9 mouse cellular contexts compared by ENCODE assay signal in genomic region chr3:88245811-88246210, GRCm38 (mm10). TPM values are rescaled to one million over a fixed set of nuclear protein-coding genes. Genes with fewer than 3 reads are reported as not detected.
DNase-seq lines count a peak whose midpoint lies in the region; ATAC-seq and TF ChIP-seq lines count a peak whose summit lies in the region.
"Had no signal": no experiment of that assay in that cellular context is flagged by ENCODE, and none has a peak within 500 bp of the region (broad histone marks: within the 10 kb centered on the region; RNA-seq: fewer than 3 reads in every experiment).

No protein-coding gene starts in this region.

- no peak for TF ChIP-seq EP300 in MEL (IDR thresholded peaks at IDR 0.05; ENCODE audit: low read depth in 1 of 2, low read length in 2 of 2)
- no peak for TF ChIP-seq EP300 in stomach, postnatal 0 days (optimal IDR thresholded peaks at IDR 0.05)

- H3K9me3 ChIP-seq in heart, embryonic 11.5 days (replicated peaks; ENCODE audit: control insufficient read depth, low read length) = no peaks in the 10 kb centered on the region
- no peaks in the 10 kb centered on the region for H3K9me3 ChIP-seq in MEL (replicated peaks; ENCODE audit: insufficient read depth, low read length)
- no peaks in the 10 kb centered on the region for H3K9me3 ChIP-seq in stomach, postnatal 0 days (ENCODE audit: control insufficient read depth, low read length)

- no peaks in the 10 kb centered on the region for H3K36me3 ChIP-seq in heart, embryonic 11.5 days (ENCODE audit: control insufficient read depth, insufficient read depth, low read length)
- no peaks in the 10 kb centered on the region for H3K36me3 ChIP-seq in MEL (ENCODE audit: control insufficient read depth in 1 of 2, insufficient read depth in 2 of 2, low read length in 2 of 2)
- no peaks in the 10 kb centered on the region for H3K36me3 ChIP-seq in stomach, postnatal 0 days (ENCODE audit: control insufficient read depth, insufficient read depth, low read length)

- H3K4me3 ChIP-seq in heart, embryonic 11.5 days (ENCODE audit: low read depth, low read length) = no peak overlapping the region
- H3K4me3 ChIP-seq in MEL (ENCODE audit: control insufficient read depth in 1 of 2, insufficient read depth in 1 of 2, low read depth in 2 of 2, low read length in 2 of 2) = no peak overlapping the region
- H3K4me3 ChIP-seq in stomach, postnatal 0 days (ENCODE audit: low read depth, low read length) = no peak overlapping the region

- 0 out of 2 replicates have a peak, but pooled peaks cover 4% of the 10 kb centered on the region for H3K4me1 ChIP-seq in heart, embryonic 11.5 days (ENCODE audit: control insufficient read depth, insufficient read depth, low read length)
- H3K4me1 ChIP-seq in MEL (ENCODE audit: control insufficient read depth in 1 of 2, insufficient read depth in 2 of 2, low read length in 2 of 2) = peaks cover 0 to 4% of the 10 kb centered on the region in 2 experiments; a peak in 1 of 4 replicates
- H3K4me1 ChIP-seq in stomach, postnatal 0 days (replicated peaks; ENCODE audit: control insufficient read depth, insufficient read depth) = no peaks in the 10 kb centered on the region

- peak; percentile 57 for TF ChIP-seq RAD21 in MEL (IDR thresholded peaks at IDR 0.05; ENCODE audit: low read depth, low read length)

- TF ChIP-seq CTCF in MEL (IDR thresholded peaks at IDR 0.05 in 2 of 3, conservative IDR thresholded peaks at IDR 0.05 in 1 of 3; ENCODE audit: control insufficient read depth in 1 of 3, insufficient read depth in 1 of 3, low read depth in 2 of 3, low read length in 3 of 3, poor library complexity in 1 of 3, severe bottlenecking in 1 of 3) = peak; percentile 97 to 100 (median 99)
- peak; percentile 89 for TF ChIP-seq CTCF in stomach, postnatal 0 days (IDR thresholded peaks at IDR 0.05; ENCODE audit: low read depth)

- intact Hi-C loops in gastrocnemius, postnatal 36 days (cut with DNase I) = no loop called here

- H3K27me3 ChIP-seq in heart, embryonic 11.5 days (ENCODE audit: control insufficient read depth, insufficient read depth, low read length) = peaks cover 44% of the 10 kb centered on the region
- peaks cover 6% of the 10 kb centered on the region in 2 experiments; a peak in 3 of 4 replicates for H3K27me3 ChIP-seq in MEL (ENCODE audit: control insufficient read depth in 1 of 2, insufficient read depth in 2 of 2, low read length in 2 of 2)
- H3K27me3 ChIP-seq in stomach, postnatal 0 days (ENCODE audit: control insufficient read depth, insufficient read depth, low read length) = peaks cover 3% of the 10 kb centered on the region; the same call in 1 of the 2 replicates

- ATAC-seq in heart, embryonic 11.5 days (replicated peaks; ENCODE audit: insufficient number of reproducible peaks, low FRiP score, low TSS enrichment) = no peak
- peak; percentile 42; the same call in 1 of the 2 replicates for ATAC-seq in megakaryocyte-erythroid progenitor cell, adult 5-6 weeks (replicated peaks; ENCODE audit: low FRiP score, low TSS enrichment, poor library complexity, severe bottlenecking)
- no peak for ATAC-seq in stomach, postnatal 0 days (ENCODE audit: low FRiP score, low TSS enrichment)

- WGBS in heart, embryonic 11.5 days (ENCODE audit: insufficient replicate concordance) = 19% methylated on average over 13 of the region's 13 CpGs
- WGBS in stomach, postnatal 0 days = 22% methylated on average over 13 of the region's 13 CpGs

- no peak overlapping the region for H3K9ac ChIP-seq in heart, embryonic 11.5 days (ENCODE audit: low read depth, low read length)
- no peak overlapping the region for H3K9ac ChIP-seq in MEL (ENCODE audit: control insufficient read depth, low read depth, low read length, poor library complexity, severe bottlenecking)
- no peak overlapping the region for H3K9ac ChIP-seq in stomach, postnatal 0 days (ENCODE audit: low read length)

- no peak for TF ChIP-seq POLR2A in MEL (IDR thresholded peaks at IDR 0.05; ENCODE audit: control insufficient read depth in 1 of 2, insufficient read depth in 1 of 2, low read depth in 1 of 2, low read length in 2 of 2, poor library complexity in 1 of 2)

- H3K79me2 ChIP-seq in MEL (ENCODE audit: control insufficient read depth, insufficient read depth, low read length, poor library complexity) = no peaks in the 10 kb centered on the region

- DNase-seq in heart, adult 8-10 months (ENCODE audit: low spot score) = peak; percentile 45
- peak; percentile 89 for DNase-seq in MEL (ENCODE audit: low read depth, low spot score)
- DNase-seq in cerebellum, adult 18-20 months = peak; percentile 53 to 78
- DNase-seq in gastrocnemius, postnatal 36 days = peak; percentile 47 to 55
- peak; percentile 82 to 85 for DNase-seq in layer of hippocampus, postnatal 10 days (ENCODE audit: low spot score in 2 of 2)
- DNase-seq in stomach, postnatal 0 days (ENCODE audit: low spot score) = peak; percentile 78

- no peak overlapping the region for H3K27ac ChIP-seq in heart, embryonic 11.5 days (ENCODE audit: low read depth, low read length)
- no peak overlapping the region for H3K27ac ChIP-seq in MEL (ENCODE audit: control insufficient read depth, low read depth, low read length)
- no peak overlapping the region for H3K27ac ChIP-seq in stomach, postnatal 0 days (replicated peaks)

- H3K4me2 ChIP-seq in heart, embryonic 11.5 days = no peak overlapping the region
- no peak overlapping the region for H3K4me2 ChIP-seq in stomach, postnatal 0 days (replicated peaks; ENCODE audit: low read depth)

TF ChIP-seq in MEL, 35 proteins besides CTCF, POLR2A, EP300 and RAD21 (continues in another document):
- TF ChIP-seq POLR2AphosphoS2 (IDR thresholded peaks at IDR 0.05; ENCODE audit: low read length) = no peak
- no peak for TF ChIP-seq USF2 (IDR thresholded peaks at IDR 0.05; ENCODE audit: borderline replicate concordance in 1 of 2, insufficient read depth in 1 of 2, low read depth in 1 of 2, low read length in 2 of 2)
- TF ChIP-seq ZC3H11A (IDR thresholded peaks at IDR 0.05; ENCODE audit: low read depth, low read length) = no peak
- no peak for TF ChIP-seq MEF2A (IDR thresholded peaks at IDR 0.05; ENCODE audit: extremely low read depth, insufficient replicate concordance, low read depth, low read length, poor library complexity, severe bottlenecking)
- TF ChIP-seq E2F4 (IDR thresholded peaks at IDR 0.05; ENCODE audit: borderline replicate concordance, low read depth, low read length) = no peak
- TF ChIP-seq NRF1 (IDR thresholded peaks at IDR 0.05; ENCODE audit: insufficient read depth, low read depth, low read length, poor library complexity, severe bottlenecking) = no peak
- TF ChIP-seq MYB (IDR thresholded peaks at IDR 0.05; ENCODE audit: low read depth, low read length) = no peak
- no peak for TF ChIP-seq UBTF (IDR thresholded peaks at IDR 0.05; ENCODE audit: borderline replicate concordance, insufficient read depth, low read depth, low read length)

RNA-seq across cellular contexts. Expression of gene Rhbg, which starts 8.7 kb away (rescaled TPM):
- not detected for total RNA-seq in heart, adult 8-10 months (2022)
- 0.10 TPM in 1 of 2 replicates, not detected in the other for polyA plus RNA-seq in heart, embryonic 11.5 days (2014; fragmentation: Nextera tagmentation; extraction: Ambion mirVana)
- total RNA-seq in MEL (2012; rRNA removed) = not detected in 2 replicates
- not detected for polyA plus RNA-seq in MEL (2012; ENCODE audit: insufficient read depth in 1 of 2, insufficient read length in 2 of 2, low read depth in 1 of 2, low replicate concordance in 2 of 2, missing spikeins in 1 of 2)
- not detected for total RNA-seq in gastrocnemius, postnatal 36 days (2021)
- total RNA-seq in layer of hippocampus, postnatal 10 days (2021) = under 1 TPM in 1 of 2 experiments, not detected in 1; 0.25 TPM
- not detected in 2 replicates for total RNA-seq in megakaryocyte-erythroid progenitor cell, adult 5-6 weeks (2014; fragmentation: Nextera tagmentation)
- not detected in 2 replicates for total RNA-seq in megakaryocyte-erythroid progenitor cell, adult 5-6 weeks (2017)
- 19.4 and 27.0 TPM in 2 replicates for polyA plus RNA-seq in stomach, postnatal 0 days (2015; fragmentation: Nextera tagmentation; extraction: Ambion mirVana)

RNA-seq across cellular contexts. Expression of gene Gm38392, which starts 41.2 kb away (rescaled TPM):
- total RNA-seq in heart, adult 8-10 months (2022) = under 1 TPM in 3 of 4 experiments, not detected in 1; 0.25 to 0.44 (median 0.29) TPM
- polyA plus RNA-seq in heart, embryonic 11.5 days (2014; fragmentation: Nextera tagmentation; extraction: Ambion mirVana) = 0.31 TPM in 1 of 2 replicates, not detected in the other
- total RNA-seq in MEL (2012; rRNA removed) = 0.39 and 0.69 TPM in 2 replicates
- under 1 TPM in 1 of 2 experiments, not detected in 1; 0.84 TPM for polyA plus RNA-seq in MEL (2012; ENCODE audit: insufficient read depth in 1 of 2, insufficient read length in 2 of 2, low read depth in 1 of 2, low replicate concordance in 2 of 2, missing spikeins in 1 of 2)
- under 1 TPM; 0.35 to 0.51 TPM for total RNA-seq in gastrocnemius, postnatal 36 days (2021)
- total RNA-seq in layer of hippocampus, postnatal 10 days (2021) = under 1 TPM; 0.78 to 0.83 TPM
- not detected in 2 replicates for total RNA-seq in megakaryocyte-erythroid progenitor cell, adult 5-6 weeks (2014; fragmentation: Nextera tagmentation)
- not detected in 2 replicates for total RNA-seq in megakaryocyte-erythroid progenitor cell, adult 5-6 weeks (2017)
- polyA plus RNA-seq in stomach, postnatal 0 days (2015; fragmentation: Nextera tagmentation; extraction: Ambion mirVana) = 0.36 and 2.0 TPM in 2 replicates
- polyA plus RNA-seq: liver, embryonic 16.5 days had no signal

RNA-seq across cellular contexts. Expression of gene Tsacc, which starts 51.0 kb away (rescaled TPM):
- total RNA-seq in heart, adult 8-10 months (2022) = 10 to 100 TPM in 1 of 4 experiments, 1 to 10 TPM in 3; 5.6 to 12.0 (median 7.5) TPM
- polyA plus RNA-seq in heart, embryonic 11.5 days (2014; fragmentation: Nextera tagmentation; extraction: Ambion mirVana) = 12.8 and 14.9 TPM in 2 replicates
- 26.7 and 34.1 TPM in 2 replicates for total RNA-seq in MEL (2012; rRNA removed)
- 10 to 100 TPM in 1 of 2 experiments, not detected in 1; 41.1 TPM for polyA plus RNA-seq in MEL (2012; ENCODE audit: insufficient read depth in 1 of 2, insufficient read length in 2 of 2, low read depth in 1 of 2, low replicate concordance in 2 of 2, missing spikeins in 1 of 2)
- 1 to 10 TPM; 4.2 to 5.3 TPM for total RNA-seq in gastrocnemius, postnatal 36 days (2021)
- 1 to 10 TPM; 1.8 to 7.0 TPM for total RNA-seq in layer of hippocampus, postnatal 10 days (2021)
- total RNA-seq in megakaryocyte-erythroid progenitor cell, adult 5-6 weeks (2014; fragmentation: Nextera tagmentation) = 7.2 and 19.5 TPM in 2 replicates
- total RNA-seq in megakaryocyte-erythroid progenitor cell, adult 5-6 weeks (2017) = 9.8 TPM in 1 of 2 replicates, not detected in the other
- 9.1 and 9.3 TPM in 2 replicates for polyA plus RNA-seq in stomach, postnatal 0 days (2015; fragmentation: Nextera tagmentation; extraction: Ambion mirVana)

RNA-seq across cellular contexts. Expression of gene Cct3, which starts 51.1 kb away (rescaled TPM):
- 100 to 1,000 TPM; 146 to 187 (median 164) TPM for total RNA-seq in heart, adult 8-10 months (2022)
- 491 and 516 TPM in 2 replicates for polyA plus RNA-seq in heart, embryonic 11.5 days (2014; fragmentation: Nextera tagmentation; extraction: Ambion mirVana)
- total RNA-seq in MEL (2012; rRNA removed) = 1,548 and 1,549 TPM in 2 replicates
- 1,000 to 10,000 TPM in 1 of 2 experiments, 100 to 1,000 TPM in 1; 777 to 1,271 TPM for polyA plus RNA-seq in MEL (2012; ENCODE audit: insufficient read depth in 1 of 2, insufficient read length in 2 of 2, low read depth in 1 of 2, low replicate concordance in 2 of 2, missing spikeins in 1 of 2)
- total RNA-seq in gastrocnemius, postnatal 36 days (2021) = 10 to 100 TPM; 85.5 to 97.0 TPM
- total RNA-seq in layer of hippocampus, postnatal 10 days (2021) = 100 to 1,000 TPM; 198 to 208 TPM
- 703 and 802 TPM in 2 replicates for total RNA-seq in megakaryocyte-erythroid progenitor cell, adult 5-6 weeks (2014; fragmentation: Nextera tagmentation)
- total RNA-seq in megakaryocyte-erythroid progenitor cell, adult 5-6 weeks (2017) = 484 and 489 TPM in 2 replicates
- 230 and 233 TPM in 2 replicates for polyA plus RNA-seq in stomach, postnatal 0 days (2015; fragmentation: Nextera tagmentation; extraction: Ambion mirVana)
